In genomic region chr9:57420321-57421120, GRCm38 (mm10) we compare ENCODE assay signal across 8 mouse cellular contexts. TPM values are rescaled to one million over a fixed set of nuclear protein-coding genes. Genes with fewer than 3 reads are reported as not detected.
DNase-seq lines count a peak whose midpoint lies in the region; ATAC-seq lines count a peak whose summit lies in the region.

No protein-coding gene starts in this region.

- DNase-seq in MN1 (ENCODE audit: low spot score): peak; percentile 97
- peak; percentile 33 to 47 for DNase-seq in cerebellum, postnatal 36 days
- peak; percentile 91 for DNase-seq in gastrocnemius, adult 18-20 months (ENCODE audit: low spot score)
- DNase-seq in hindbrain, embryonic 14.5 days (ENCODE audit: low spot score): peak; percentile 62
- peak; percentile 84 for DNase-seq in layer of hippocampus, postnatal 36 days
- DNase-seq in lung, postnatal 10 days: peak; percentile 96
- DNase-seq in right cerebral cortex, adult 2 months (ENCODE audit: low spot score in 2 of 2): peak; percentile 70 to 86
- peak; percentile 64 for DNase-seq in urinary bladder, adult 2 months (ENCODE audit: low spot score)

- H3K4me3 ChIP-seq in hindbrain, embryonic 14.5 days (replicated peaks; ENCODE audit: low read length): no peak overlapping the region

- no peaks in the 10 kb centered on the region for H3K9me3 ChIP-seq in hindbrain, embryonic 14.5 days (ENCODE audit: control insufficient read depth, low read length)

- H3K4me2 ChIP-seq in hindbrain, embryonic 14.5 days (replicated peaks): no peak overlapping the region

- whole genome bisulfite sequencing in hindbrain, embryonic 14.5 days: 51% methylated on average over 20 of the region's 20 CpGs

- peak; percentile 81 for ATAC-seq in hindbrain, embryonic 14.5 days (ENCODE audit: low FRiP score)

- no peaks in the 10 kb centered on the region for H3K27me3 ChIP-seq in hindbrain, embryonic 14.5 days (ENCODE audit: control insufficient read depth, insufficient read depth, low read length)

- H3K4me1 ChIP-seq in hindbrain, embryonic 14.5 days (replicated peaks; ENCODE audit: control insufficient read depth, insufficient read depth, low read length): no peaks in the 10 kb centered on the region

- H3K36me3 ChIP-seq in hindbrain, embryonic 14.5 days (replicated peaks; ENCODE audit: control insufficient read depth, insufficient read depth): no peaks in the 10 kb centered on the region

- H3K27ac ChIP-seq in hindbrain, embryonic 14.5 days: peak overlapping the region; percentile 55; the same call in 1 of the 2 replicates

- no peak overlapping the region for H3K9ac ChIP-seq in hindbrain, embryonic 14.5 days

RNA-seq across cellular contexts. Expression of gene Ppcdc, which starts 19.4 kb away (rescaled TPM):
- total RNA-seq in gastrocnemius, adult 18-20 months (2021): 1 to 10 TPM; 6.5 to 7.9 TPM
- 19.8 and 21.9 TPM in 2 replicates for polyA plus RNA-seq in hindbrain, embryonic 14.5 days (2014; fragmentation: Nextera tagmentation; extraction: Ambion mirVana)
- 10 to 100 TPM; 14.9 to 17.7 TPM for total RNA-seq in layer of hippocampus, postnatal 36 days (2021)
- polyA plus RNA-seq in urinary bladder, adult 2 months (2012; rRNA removed): 47.1 and 75.2 TPM in 2 replicates

RNA-seq across cellular contexts. Expression of gene Scamp5, which starts 47.3 kb away (rescaled TPM):
- total RNA-seq in gastrocnemius, adult 18-20 months (2021): 1 to 10 TPM in 1 of 2 experiments, under 1 TPM in 1; 0.98 to 1.2 TPM
- polyA plus RNA-seq in hindbrain, embryonic 14.5 days (2014; fragmentation: Nextera tagmentation; extraction: Ambion mirVana): 90.0 and 108 TPM in 2 replicates
- total RNA-seq in layer of hippocampus, postnatal 36 days (2021): 100 to 1,000 TPM; 370 to 381 TPM
- 123 and 150 TPM in 2 replicates for polyA plus RNA-seq in urinary bladder, adult 2 months (2012; rRNA removed)

Comparison
In these comparisons a context has a peak if more than half of its experiments do, and no peak if none do; other contexts are left out.
1. DNase-seq: peak in every context shown above with its lines; median percentile 97 in MN1; 96 in lung, postnatal 10 days; 91 in gastrocnemius, adult 18-20 months; 84 in layer of hippocampus, postnatal 36 days; 78 in right cerebral cortex, adult 2 months; 64 in urinary bladder, adult 2 months; 62 in hindbrain, embryonic 14.5 days; 40 in cerebellum, postnatal 36 days.
2. RNA of gene Scamp5, which starts 47.3 kb away (total RNA-seq): 370 to 381 TPM in layer of hippocampus, postnatal 36 days; 0.98 to 1.2 TPM in gastrocnemius, adult 18-20 months; every median in the first group is over 100 times any median in the second.